Mouse (Mus musculus) frontal cortex, adult (tissue): ENCODE measurements around the gene Paqr3.

Experiments used
- ATAC-seq: cut with Nextera tagmentation; 2 replicates; pipeline ENCODE4 v1.9.2; 2017; ENCODE audit warnings: mild to moderate bottlenecking, moderate library complexity, mixed read lengths; ENCODE audit not compliant: low TSS enrichment

The Paqr3 gene

GRCm38 (mm10) chr5:97111207-97111910 lies at the start of gene Paqr3:
Paqr3 (minus strand) TSS chr5:97111596.
- ATAC-seq, result peak; percentile 92

GRCm38 (mm10) chr5:97154688-97155087 lies 43.3 kb upstream of the Paqr3 start:
- ATAC-seq, result no peak

- ATAC-seq, result no peak
Measured at GRCm38 (mm10) chr5:97135331-97135730, 23.9 kb upstream of the Paqr3 start.

GRCm38 (mm10) chr5:97129589-97129988 lies 18.2 kb upstream of the Paqr3 start:
- no peak for ATAC-seq

- peak; percentile 98 for ATAC-seq
Measured at GRCm38 (mm10) chr5:97128242-97129226, 17.1 kb upstream of the Paqr3 start.

- ATAC-seq, result no peak
Measured at GRCm38 (mm10) chr5:97127284-97127683, 15.9 kb upstream of the Paqr3 start.

GRCm38 (mm10) chr5:97126005-97126404 lies 14.6 kb upstream of the Paqr3 start:
- ATAC-seq, result 0 out of 2 replicates have a peak, but pooled peaks have one; percentile 39

- no peak for ATAC-seq
Measured at GRCm38 (mm10) chr5:97125459-97125970, 14.1 kb upstream of the Paqr3 start.

- no peak for ATAC-seq
Measured at GRCm38 (mm10) chr5:97124977-97125376, 13.6 kb upstream of the Paqr3 start.

- ATAC-seq, result peak; percentile 13; the same call in 1 of the 2 replicates
Measured at GRCm38 (mm10) chr5:97110697-97111096, 699 bp downstream of the Paqr3 start.

- ATAC-seq, result no peak
Measured at GRCm38 (mm10) chr5:97110133-97110532, 1.3 kb downstream of the Paqr3 start.

- no peak for ATAC-seq
Measured at GRCm38 (mm10) chr5:97108333-97108732, 3.1 kb downstream of the Paqr3 start.

GRCm38 (mm10) chr5:97099954-97100353 lies 11.4 kb downstream of the Paqr3 start:
- no peak for ATAC-seq

- peak; percentile 79 for ATAC-seq
Measured at GRCm38 (mm10) chr5:97097631-97098041, 13.8 kb downstream of the Paqr3 start.

- ATAC-seq, result no peak
Measured at GRCm38 (mm10) chr5:97095335-97095734, 16.1 kb downstream of the Paqr3 start.

GRCm38 (mm10) chr5:97092970-97093369 lies 18.4 kb downstream of the Paqr3 start:
- no peak for ATAC-seq

- ATAC-seq, result peak; percentile 52; the same call in 1 of the 2 replicates
Measured at GRCm38 (mm10) chr5:97090034-97090784, 21.2 kb downstream of the Paqr3 start.

GRCm38 (mm10) chr5:97089426-97089825 lies 22.0 kb downstream of the Paqr3 start:
- ATAC-seq, result no peak

GRCm38 (mm10) chr5:97088231-97088630 lies 23.2 kb downstream of the Paqr3 start:
- no peak for ATAC-seq

GRCm38 (mm10) chr5:97087746-97088145 lies 23.6 kb downstream of the Paqr3 start:
- ATAC-seq, result no peak

GRCm38 (mm10) chr5:97087030-97087630 lies 24.3 kb downstream of the Paqr3 start:
- no peak for ATAC-seq
